Mouse (Mus musculus) kidney, postnatal 0 days (tissue): Measurements from ENCODE around the gene Serf2. TPM values are rescaled to one million over a fixed set of nuclear protein-coding genes. Genes with fewer than 3 reads are reported as not detected.

Experiments
- ATAC-seq: fragments of 200-750 bp; cut with Nextera tagmentation; replicated peaks from 2 replicates; pipeline ENCODE4 v1.8.0; 2017; ENCODE audit warnings: low read depth, moderate number of reproducible peaks, moderate TSS enrichment, moderate library complexity; ENCODE audit not compliant: low FRiP score
- DNase-seq: peaks from one replicate; pipeline ENCODE4 v3.0.0-alpha.2; 2016; ENCODE audit warnings: low spot score
- H3K27ac ChIP-seq: fragments of 300-500 bp; sonication (generic); 2 replicates; pipeline ENCODE4 v1.5.1; 2014; ENCODE audit warnings: mild to moderate bottlenecking
- H3K27me3 ChIP-seq: fragments of 300-500 bp; sonication (generic); 2 replicates; pipeline ENCODE4 v1.6.1; 2014; ENCODE audit warnings: low read length, mixed read lengths; ENCODE audit not compliant: insufficient read depth
- H3K36me3 ChIP-seq: fragments of 300-500 bp; sonication (generic); 2 replicates; pipeline ENCODE4 v1.6.1; 2014; ENCODE audit warnings: low read length, mixed read lengths; ENCODE audit not compliant: insufficient read depth
- H3K4me1 ChIP-seq: fragments of 300-500 bp; sonication (generic); replicated peaks from 2 replicates; pipeline ENCODE4 v1.6.1; 2014; ENCODE audit warnings: antibody characterized with exemption, low read length, mixed read lengths; ENCODE audit not compliant: insufficient read depth
- H3K4me2 ChIP-seq: fragments of 300-500 bp; sonication (generic); 2 replicates; pipeline ENCODE4 v1.6.1; 2014; ENCODE audit warnings: mild to moderate bottlenecking, low read length, moderate library complexity, mixed read lengths
- H3K4me3 ChIP-seq: fragments of 300-500 bp; sonication (generic); replicated peaks from 2 replicates; pipeline ENCODE4 v1.5.1; 2014; ENCODE audit warnings: low read depth, low read length
- H3K9ac ChIP-seq: fragments of 300-500 bp; sonication (generic); 2 replicates; pipeline ENCODE4 v1.6.1; 2014; ENCODE audit warnings: low read depth, low read length
- H3K9me3 ChIP-seq: fragments of 300-500 bp; sonication (generic); replicated peaks from 2 replicates; pipeline ENCODE4 v1.6.1; 2016; ENCODE audit warnings: low read length, inconsistent platforms, mixed read lengths
- CTCF ChIP-seq: IDR thresholded peaks from 2 replicates; pipeline ENCODE4 v1.5.1; 2016; ENCODE audit warnings: antibody characterized with exemption, low read depth, mild to moderate bottlenecking, moderate library complexity
- WGBS: fragments of 180-500 bp; shearing (Covaris S2); extraction: QIAGEN DNeasy Blood & Tissue Kit; methylation state at CpG from one replicate; pipeline ENCODE4 v1.1.7; 2014; 5-methylcytosine and 5-hydroxymethylcytosine counted together
- polyA plus RNA-seq: library from polyadenylated mRNA; unstranded; fragments of >200 nt; fragmentation: Nextera tagmentation; extraction: Ambion mirVana; gene quantifications from 2 replicates; pipeline ENCODE4 v1.2.1, GENCODE M21; 2015

Serf2 gene
- polyA plus RNA-seq, 1 experiment from 2014 or later = 520 TPM

- ATAC-seq (peak; percentile 41), DNase-seq (peak; percentile 47)
- Histone ChIP-seq H3K9me3 (no peaks in the 10 kb centered on the region), H3K36me3 (peaks cover 13% of the 10 kb centered on the region; the same call in 1 of the 2 replicates), H3K4me2 (peak overlapping the region; percentile 67), H3K27me3 (no peaks in the 10 kb centered on the region), H3K4me3 (peak overlapping the region; percentile 97), H3K27ac (peak overlapping the region; percentile 99), H3K4me1 (peaks cover 15% of the 10 kb centered on the region; the same call in 1 of the 2 replicates), H3K9ac (peak overlapping the region; percentile 99)
- WGBS = under 1% methylated on average over 32 of the region's 32 CpGs
- no peak for TF ChIP-seq CTCF
These were observed 34.8 kb upstream of the Serf2 start for GRCm38 (mm10) chr2:121414139-121414685.

GRCm38 (mm10) chr2:121415103-121415502 lies 33.9 kb upstream of the Serf2 start:
- peaks cover 17% of the 10 kb centered on the region; the same call in 1 of the 2 replicates for H3K36me3 ChIP-seq
- H3K4me1 ChIP-seq = peaks cover 15% of the 10 kb centered on the region; the same call in 1 of the 2 replicates
- H3K9ac ChIP-seq = peak overlapping the region; percentile 99; the same call in 1 of the 2 replicates
- 39% methylated on average over 3 of the region's 3 CpGs for WGBS
- no peaks in the 10 kb centered on the region for H3K9me3 ChIP-seq
- no peaks in the 10 kb centered on the region for H3K27me3 ChIP-seq
- ATAC-seq (no peak), DNase-seq (no peak)
- H3K27ac ChIP-seq = no peak overlapping the region
- H3K4me2 ChIP-seq = peak overlapping the region; percentile 67
- peak overlapping the region; percentile 97 for H3K4me3 ChIP-seq
- no peak for TF ChIP-seq CTCF

DNA sequence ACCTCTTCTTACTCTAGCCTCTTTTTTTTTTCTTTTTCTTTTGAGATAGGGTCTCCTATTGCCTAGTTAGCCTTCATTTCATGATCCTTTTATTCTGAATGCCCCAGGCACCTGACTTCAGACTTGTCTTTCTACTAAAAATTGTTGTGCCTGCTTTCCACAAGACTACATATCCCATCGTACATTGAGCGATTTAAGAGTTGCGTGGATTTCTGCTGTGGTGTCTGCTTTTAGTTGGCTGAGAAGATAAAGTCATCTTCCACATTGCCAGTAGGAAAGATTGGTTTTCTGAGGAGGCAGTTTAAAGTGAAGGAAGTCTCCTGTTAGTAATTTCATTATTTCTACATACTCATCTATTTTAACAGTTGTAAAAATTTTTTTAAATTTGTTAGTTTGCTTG lies 33.4 kb upstream of the Serf2 start:
- peak overlapping the region; percentile 67 for H3K4me2 ChIP-seq
- H3K9ac ChIP-seq = no peak overlapping the region
- DNase-seq (no peak), ATAC-seq (no peak)
- H3K27me3 ChIP-seq = no peaks in the 10 kb centered on the region
- WGBS = 66% methylated on average over 3 of the region's 3 CpGs
- peaks cover 15% of the 10 kb centered on the region; the same call in 1 of the 2 replicates for H3K4me1 ChIP-seq
- no peaks in the 10 kb centered on the region for H3K9me3 ChIP-seq
- H3K27ac ChIP-seq = no peak overlapping the region
- H3K36me3 ChIP-seq = peaks cover 17% of the 10 kb centered on the region; the same call in 1 of the 2 replicates
- H3K4me3 ChIP-seq = 0 out of 2 replicates have a peak overlapping the region, but pooled peaks have one; percentile 11
- no peak for TF ChIP-seq CTCF

GRCm38 (mm10) chr2:121416356-121416755 lies 32.6 kb upstream of the Serf2 start:
- DNase-seq (no peak), ATAC-seq (no peak)
- no peak for TF ChIP-seq CTCF
- Histone ChIP-seq H3K4me2 (no peak overlapping the region), H3K36me3 (peaks cover 17% of the 10 kb centered on the region; the same call in 1 of the 2 replicates), H3K27me3 (no peaks in the 10 kb centered on the region), H3K9me3 (no peaks in the 10 kb centered on the region), H3K4me3 (no peak overlapping the region), H3K27ac (no peak overlapping the region), H3K9ac (no peak overlapping the region), H3K4me1 (peaks cover 15% of the 10 kb centered on the region; the same call in 1 of the 2 replicates)
- WGBS = 82% methylated on average over 6 of the region's 6 CpGs

GRCm38 (mm10) chr2:121418476-121418875 lies 30.5 kb upstream of the Serf2 start:
- no peak overlapping the region for H3K4me2 ChIP-seq
- H3K9ac ChIP-seq = no peak overlapping the region
- 83% methylated on average over 3 of the region's 3 CpGs for WGBS
- DNase-seq (no peak), ATAC-seq (no peak)
- no peak for TF ChIP-seq CTCF
- no peak overlapping the region for H3K4me3 ChIP-seq
- no peaks in the 10 kb centered on the region for H3K27me3 ChIP-seq
- H3K27ac ChIP-seq = no peak overlapping the region
- H3K36me3 ChIP-seq = peaks cover 26% of the 10 kb centered on the region; the same call in 1 of the 2 replicates
- H3K9me3 ChIP-seq = no peaks in the 10 kb centered on the region
- H3K4me1 ChIP-seq = peaks cover 15% of the 10 kb centered on the region; the same call in 1 of the 2 replicates

- TF ChIP-seq CTCF = no peak
- ATAC-seq (no peak), DNase-seq (no peak)
- Histone ChIP-seq H3K27ac (no peak overlapping the region), H3K9me3 (no peaks in the 10 kb centered on the region), H3K4me2 (no peak overlapping the region), H3K36me3 (peaks cover 42% of the 10 kb centered on the region; the same call in 1 of the 2 replicates), H3K27me3 (no peaks in the 10 kb centered on the region), H3K9ac (no peak overlapping the region), H3K4me3 (no peak overlapping the region), H3K4me1 (no peaks in the 10 kb centered on the region)
- 87% methylated on average over 2 of the region's 2 CpGs for WGBS
These were observed 25.8 kb upstream of the Serf2 start for GRCm38 (mm10) chr2:121423166-121423565.
